16 mouse cellular contexts compared by ENCODE assay signal in genomic region chr1:72455923-72456322, GRCm38 (mm10).
DNase-seq lines count a peak whose midpoint lies in the region; ATAC-seq and TF ChIP-seq lines count a peak whose summit lies in the region.
"Had no signal": no experiment of that assay in that cellular context is flagged by ENCODE, and none has a peak within 500 bp of the region (broad histone marks: within the 10 kb centered on the region; RNA-seq: fewer than 3 reads in every experiment).

No protein-coding gene starts in this region.

- H3K9me3 ChIP-seq in embryonic facial prominence, embryonic 14.5 days (ENCODE audit: control insufficient read depth, low read length) = no peaks in the 10 kb centered on the region
- H3K9me3 ChIP-seq in hindbrain, embryonic 13.5 days = no peaks in the 10 kb centered on the region
- no peaks in the 10 kb centered on the region for H3K9me3 ChIP-seq in neural tube, embryonic 12.5 days
- H3K9me3 ChIP-seq in lung, postnatal 0 days (ENCODE audit: low read length) = no peaks in the 10 kb centered on the region
- H3K9me3 ChIP-seq: embryonic facial prominence, embryonic 15.5 days had no signal

- no peaks in the 10 kb centered on the region for H3K4me1 ChIP-seq in embryonic facial prominence, embryonic 14.5 days (ENCODE audit: control insufficient read depth, insufficient read depth, low read length)
- H3K4me1 ChIP-seq in hindbrain, embryonic 13.5 days (replicated peaks) = peaks cover 30% of the 10 kb centered on the region
- 0 out of 2 replicates have a peak, but pooled peaks cover 3% of the 10 kb centered on the region for H3K4me1 ChIP-seq in neural tube, embryonic 12.5 days
- H3K4me1 ChIP-seq in lung, postnatal 0 days (ENCODE audit: insufficient read depth, low read depth, low read length) = no peaks in the 10 kb centered on the region
- H3K4me1 ChIP-seq: embryonic facial prominence, embryonic 15.5 days had no signal

- H3K27ac ChIP-seq in embryonic facial prominence, embryonic 14.5 days (replicated peaks; ENCODE audit: low read depth, low read length) = no peak overlapping the region
- H3K27ac ChIP-seq in hindbrain, embryonic 13.5 days = peak overlapping the region; percentile 90
- H3K27ac ChIP-seq in neural tube, embryonic 12.5 days = 0 out of 2 replicates have a peak overlapping the region, but pooled peaks have one; percentile 2
- H3K27ac ChIP-seq in lung, postnatal 0 days (ENCODE audit: low read length) = no peak overlapping the region
- H3K27ac ChIP-seq: embryonic facial prominence, embryonic 15.5 days; gastrocnemius, adult 2 months; left cerebral cortex, adult 2 months had no signal

- TF ChIP-seq CTCF in lung, postnatal 0 days (IDR thresholded peaks at IDR 0.05) = no peak

- H3K4me3 ChIP-seq in embryonic facial prominence, embryonic 14.5 days (ENCODE audit: low read depth, low read length) = no peak overlapping the region
- H3K4me3 ChIP-seq in hindbrain, embryonic 13.5 days = no peak overlapping the region
- H3K4me3 ChIP-seq in neural tube, embryonic 12.5 days = no peak overlapping the region
- no peak overlapping the region for H3K4me3 ChIP-seq in lung, postnatal 0 days (ENCODE audit: low read depth, low read length)
- H3K4me3 ChIP-seq: embryonic facial prominence, embryonic 15.5 days; gastrocnemius, adult 2 months; left cerebral cortex, adult 2 months had no signal

- H3K36me3 ChIP-seq in embryonic facial prominence, embryonic 14.5 days (ENCODE audit: control insufficient read depth, insufficient read depth, low read length) = no peaks in the 10 kb centered on the region
- 0 out of 2 replicates have a peak, but pooled peaks cover 4% of the 10 kb centered on the region for H3K36me3 ChIP-seq in hindbrain, embryonic 13.5 days
- H3K36me3 ChIP-seq in neural tube, embryonic 12.5 days = no peaks in the 10 kb centered on the region
- H3K36me3 ChIP-seq in lung, postnatal 0 days (ENCODE audit: insufficient read depth, low read length) = no peaks in the 10 kb centered on the region
- H3K36me3 ChIP-seq: embryonic facial prominence, embryonic 15.5 days had no signal

- whole genome bisulfite sequencing in embryonic facial prominence, embryonic 14.5 days = 72% methylated on average over 4 of the region's 4 CpGs
- WGBS in hindbrain, embryonic 13.5 days = 48% methylated on average over 4 of the region's 4 CpGs
- WGBS in neural tube, embryonic 12.5 days = 66% methylated on average over 4 of the region's 4 CpGs
- WGBS in lung, postnatal 0 days = 76% methylated on average over 4 of the region's 4 CpGs

- H3K9ac ChIP-seq in embryonic facial prominence, embryonic 14.5 days (ENCODE audit: low read depth, low read length) = no peak overlapping the region
- H3K9ac ChIP-seq in hindbrain, embryonic 13.5 days = no peak overlapping the region
- no peak overlapping the region for H3K9ac ChIP-seq in neural tube, embryonic 12.5 days
- no peak overlapping the region for H3K9ac ChIP-seq in lung, postnatal 0 days (replicated peaks; ENCODE audit: low read depth)
- H3K9ac ChIP-seq: embryonic facial prominence, embryonic 15.5 days had no signal

- no peak for DNase-seq in frontal cortex, postnatal 36 days (ENCODE audit: low spot score in 2 of 2)
- DNase-seq in embryonic facial prominence, embryonic 14.5 days (ENCODE audit: low spot score) = no peak
- DNase-seq in spleen, postnatal 10 days (ENCODE audit: low spot score in 2 of 2) = no peak
- no peak for DNase-seq in lung, postnatal 0 days (ENCODE audit: low spot score)
- DNase-seq: adrenal gland, adult 8-10 months; gastrocnemius, adult 2 months; kidney, postnatal 36 days; liver; thymus, postnatal 4 days had no signal

- H3K4me2 ChIP-seq in embryonic facial prominence, embryonic 14.5 days (ENCODE audit: low read depth, low read length) = no peak overlapping the region
- peak overlapping the region; percentile 16; the same call in 1 of the 2 replicates for H3K4me2 ChIP-seq in hindbrain, embryonic 13.5 days
- H3K4me2 ChIP-seq in neural tube, embryonic 12.5 days (replicated peaks) = no peak overlapping the region
- H3K4me2 ChIP-seq in lung, postnatal 0 days (replicated peaks; ENCODE audit: low read depth, low read length) = no peak overlapping the region
- H3K4me2 ChIP-seq: embryonic facial prominence, embryonic 15.5 days had no signal

- peak; percentile 80 for ATAC-seq in frontal cortex, adult (ENCODE audit: low TSS enrichment)
- ATAC-seq in embryonic facial prominence, embryonic 14.5 days (ENCODE audit: low read depth) = 0 out of 2 replicates have a peak, but pooled peaks have one; percentile 33
- ATAC-seq in hindbrain, embryonic 13.5 days (ENCODE audit: low FRiP score) = peak; percentile 77
- peak; percentile 75 for ATAC-seq in neural tube, embryonic 12.5 days (ENCODE audit: low FRiP score, low read depth)
- ATAC-seq in lung, postnatal 0 days = no peak
- ATAC-seq: Patski had no signal

- no peaks in the 10 kb centered on the region for H3K27me3 ChIP-seq in embryonic facial prominence, embryonic 14.5 days (replicated peaks; ENCODE audit: control insufficient read depth, insufficient read depth, low read length)
- no peaks in the 10 kb centered on the region for H3K27me3 ChIP-seq in hindbrain, embryonic 13.5 days
- H3K27me3 ChIP-seq in neural tube, embryonic 12.5 days (replicated peaks) = no peaks in the 10 kb centered on the region
- H3K27me3 ChIP-seq in lung, postnatal 0 days (replicated peaks; ENCODE audit: insufficient read depth, low read length) = no peaks in the 10 kb centered on the region
- H3K27me3 ChIP-seq: CH12.LX; embryonic facial prominence, embryonic 15.5 days; Patski had no signal

- no peak for TF ChIP-seq EP300 in lung, postnatal 0 days (IDR thresholded peaks at IDR 0.05)

Comparison
In these comparisons a context has a peak if more than half of its experiments do, and no peak if none do; other contexts are left out.
1. H3K27ac ChIP-seq: peak in hindbrain, embryonic 13.5 days (single experiment) and neural tube, embryonic 12.5 days (single experiment); none in embryonic facial prominence, embryonic 14.5 days (single experiment) and lung, postnatal 0 days (single experiment).